Mouse (Mus musculus) erythroblast, embryonic 14.5 days (primary cell): ENCODE results near the gene Coa4.

Experiments
- GATA1 ChIP-seq: IDR thresholded peaks from 2 replicates; pipeline ENCODE4 v1.6.1; 2012; ENCODE audit warnings: low read length, inconsistent platforms, mixed read lengths
- TAL1 ChIP-seq: IDR thresholded peaks from 3 replicates; pipeline ENCODE4 v1.6.1; 2012; ENCODE audit warnings: low read length, inconsistent platforms, mixed read lengths

- no peak for TF ChIP-seq GATA1
- TF ChIP-seq TAL1: no peak
Measured at GRCm38 (mm10) chr7:100572704-100573103, 35.8 kb downstream of the Coa4 start.
